Mouse (Mus musculus): Measurements from ENCODE around the gene Lsm3.

DNA sequence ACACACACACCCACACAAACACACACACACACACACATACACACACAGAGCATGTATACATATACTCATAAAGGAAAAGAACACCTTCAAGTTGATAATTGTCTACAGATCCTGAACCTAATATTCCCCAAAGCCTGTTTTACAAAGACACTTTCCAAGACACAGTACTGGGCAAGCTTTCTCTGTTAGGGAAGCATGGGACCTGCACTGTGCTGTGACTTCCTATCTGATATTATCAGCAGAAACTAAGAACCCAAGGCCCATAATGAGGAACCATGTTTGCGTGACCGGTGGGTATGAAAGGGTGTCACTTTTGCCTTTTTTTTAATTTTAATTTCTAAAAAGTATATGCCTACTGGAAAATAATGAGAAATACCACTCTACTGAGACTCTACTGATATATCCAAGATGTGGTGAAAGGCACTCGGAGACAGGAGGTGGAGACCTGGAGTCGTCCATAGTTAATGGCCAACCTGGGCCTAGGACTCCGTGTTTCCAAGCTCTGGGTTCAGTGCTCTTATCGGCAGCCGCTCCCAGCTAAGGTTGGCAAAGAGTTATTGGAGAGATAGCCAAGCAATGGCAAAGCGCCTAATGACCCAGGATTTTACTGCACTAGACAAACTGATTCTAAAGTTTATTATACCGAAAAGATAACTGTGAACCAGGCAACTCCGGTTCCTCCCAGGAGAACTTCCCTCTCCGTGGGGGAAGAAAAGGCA, 20.5 kb downstream of the Lsm3 start:
- TF ChIP-seq CTCF (IDR thresholded peaks at IDR 0.05; ENCODE audit: borderline replicate concordance, control insufficient read depth, extremely low read depth, insufficient read depth, low read length, poor library complexity), result no peak
- TF ChIP-seq POLR2A (IDR thresholded peaks at IDR 0.05; ENCODE audit: control insufficient read depth, extremely low read depth, insufficient read depth, low read length, poor library complexity), result no peak
